Mouse (Mus musculus) spleen, postnatal 36 days (tissue): ENCODE data around the gene Trmt61a.

ENCODE experiments used
- DNase-seq, 2 experiments: peaks; one replicate each; pipeline ENCODE4 v3.0.0; 2022; ENCODE audit warnings: low spot score in 2 of 2, mixed read lengths in 1 of 2

Gene Trmt61a

DNA sequence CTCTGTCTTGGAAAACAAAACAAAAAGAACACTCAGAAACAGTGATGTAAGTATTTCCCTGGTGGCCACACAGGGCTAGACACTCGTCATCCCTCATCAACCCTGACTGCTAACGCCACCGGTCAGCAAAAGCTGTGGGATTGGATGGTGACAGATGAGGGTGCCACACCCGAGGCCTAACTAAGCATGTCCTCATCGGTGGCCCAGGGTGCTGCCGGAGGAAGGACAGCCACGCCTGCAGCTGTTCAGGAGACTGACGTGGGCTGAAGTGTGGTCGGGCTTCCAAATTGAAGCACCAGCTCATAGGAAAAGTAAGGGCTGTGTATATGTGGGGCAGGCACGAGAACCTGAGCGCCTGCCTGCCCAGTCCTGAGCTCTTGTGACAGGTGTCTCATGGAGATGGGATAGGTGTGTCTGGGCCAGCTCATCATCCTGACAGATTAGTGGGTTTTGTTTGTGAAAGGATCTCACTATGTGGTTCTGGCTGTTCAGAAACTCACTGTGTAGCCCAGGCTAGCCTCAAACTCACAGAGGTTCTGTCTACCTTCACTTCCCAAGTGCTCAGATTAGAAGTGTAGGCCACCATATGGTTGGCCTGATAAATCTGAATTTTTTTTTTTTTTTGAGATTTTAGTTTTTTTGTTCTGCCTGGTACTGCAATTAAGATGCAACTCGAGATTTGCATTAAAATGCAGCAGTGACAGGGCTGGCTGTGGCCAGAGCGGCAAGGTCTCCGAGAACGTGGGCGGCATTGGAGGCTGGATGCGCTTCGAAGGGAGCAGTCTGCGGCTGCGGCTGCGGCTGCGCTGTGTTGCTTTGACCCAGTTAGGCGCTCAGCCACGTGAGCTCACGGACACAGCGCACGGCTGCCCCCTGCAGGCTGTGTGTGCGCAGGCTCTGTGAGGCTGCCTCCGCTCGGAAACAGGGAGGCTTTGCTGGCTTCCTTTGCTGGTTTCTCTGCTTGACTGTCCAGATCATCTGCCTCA is 54.2 kb downstream of the Trmt61a start:
- DNase-seq, result peak; percentile 74 to 82

DNA sequence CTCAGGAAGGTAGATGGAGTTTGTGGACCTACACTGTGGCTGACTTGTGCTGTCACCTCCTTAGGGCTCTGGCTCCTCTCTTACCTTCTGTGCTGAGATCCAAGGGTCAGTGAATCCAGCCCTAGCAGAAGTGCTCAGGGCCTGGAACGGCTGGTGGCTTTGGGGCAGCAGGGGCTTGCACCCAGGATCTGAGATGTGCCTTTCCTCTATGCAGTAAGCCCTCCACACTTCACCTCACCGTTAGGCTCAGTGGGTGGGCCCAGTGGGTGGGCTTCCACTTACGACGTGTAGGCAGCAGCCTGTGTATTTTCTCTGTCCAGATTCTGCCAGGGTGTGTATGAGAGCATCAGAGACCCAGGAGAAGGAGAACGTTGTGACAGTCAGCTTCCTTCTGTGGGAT is 55.0 kb downstream of the Trmt61a start:
- no peak for DNase-seq
